Mouse (Mus musculus): ENCODE measurements at regions not wholly inside any gene's neighbourhood (a gene's known extent, or its start where the extent isn't known, plus 50 kb on each side); places are given as distances from the start of the nearest gene placed in this dataset.
"Not testable (repeated sequence)": the region's sequence is repeated elsewhere in the genome, so short reads cannot be mapped to it uniquely, and the experiment has no call there.

DNA sequence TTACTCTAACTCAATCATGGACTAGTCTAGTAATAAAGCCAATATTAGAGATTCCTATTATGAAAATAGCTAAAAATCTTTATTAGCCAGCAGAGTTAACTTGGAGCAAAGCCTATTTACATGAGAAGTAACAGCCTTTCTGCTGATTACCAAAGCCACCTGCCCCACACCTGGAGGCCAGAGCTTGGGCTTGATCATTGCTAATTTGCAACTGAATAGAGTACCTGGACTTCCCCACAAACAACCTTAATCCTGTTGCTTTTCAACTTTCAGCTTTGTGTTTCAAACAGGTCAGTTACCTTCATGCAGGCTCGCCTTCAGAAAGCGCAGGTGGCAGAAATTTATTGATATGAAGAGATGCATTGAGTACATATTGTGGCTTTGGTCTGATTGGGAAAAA lies 163.3 kb downstream of the Teddm3 start:
- H3K4me1 ChIP-seq (replicated peaks; ENCODE audit: control insufficient read depth, insufficient read depth, low read length) = no peaks in the 10 kb centered on the region
- H3K9me3 ChIP-seq (ENCODE audit: control insufficient read depth, low read length) = no peaks in the 10 kb centered on the region
- WGBS = 78% methylated on average over 2 of the region's 2 CpGs
- no peak overlapping the region for H3K9ac ChIP-seq (ENCODE audit: low read length)
- ATAC-seq (replicated peaks; ENCODE audit: low FRiP score) (no peak), DNase-seq (ENCODE audit: low spot score) (no peak)
- H3K27ac ChIP-seq (ENCODE audit: low read depth, low read length) = no peak overlapping the region
- H3K27me3 ChIP-seq (ENCODE audit: control insufficient read depth, insufficient read depth, low read length) = no peaks in the 10 kb centered on the region
- no peak overlapping the region for H3K4me3 ChIP-seq (ENCODE audit: low read depth, low read length)
- H3K36me3 ChIP-seq (ENCODE audit: control insufficient read depth, insufficient read depth, low read length) = no peaks in the 10 kb centered on the region
- no peak overlapping the region for H3K4me2 ChIP-seq (ENCODE audit: low read depth, low read length, severe bottlenecking)

DNA sequence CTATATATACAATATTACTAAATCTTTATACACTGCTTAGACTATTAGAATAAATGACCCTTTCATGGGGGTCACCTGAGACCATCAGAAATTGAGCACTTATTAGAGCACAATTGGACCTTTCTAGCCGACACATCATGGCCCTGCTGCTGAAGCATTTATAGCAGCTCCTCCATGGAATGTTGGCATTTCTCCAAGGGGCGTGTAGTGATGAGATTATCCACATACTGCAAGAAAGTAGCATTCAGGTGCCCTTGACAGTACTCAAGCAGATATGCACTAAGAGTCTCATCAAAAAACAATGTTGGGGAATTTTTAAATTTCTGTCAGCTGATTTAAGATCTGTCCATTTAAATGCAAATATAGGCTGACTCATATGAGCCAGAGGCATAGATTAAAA lies 178.4 kb downstream of the Teddm3 start:
- no peaks in the 10 kb centered on the region for H3K9me3 ChIP-seq (ENCODE audit: control insufficient read depth, low read length)
- no peak for DNase-seq (ENCODE audit: low spot score)
- no peak for ATAC-seq (replicated peaks; ENCODE audit: low FRiP score)
- no peak overlapping the region for H3K9ac ChIP-seq (ENCODE audit: low read length)
- H3K36me3 ChIP-seq (ENCODE audit: control insufficient read depth, insufficient read depth, low read length) = no peaks in the 10 kb centered on the region
- no peaks in the 10 kb centered on the region for H3K4me1 ChIP-seq (replicated peaks; ENCODE audit: control insufficient read depth, insufficient read depth, low read length)
- WGBS = 68% methylated on average over 2 of the region's 2 CpGs
- no peak overlapping the region for H3K4me3 ChIP-seq (ENCODE audit: low read depth, low read length)
- no peaks in the 10 kb centered on the region for H3K27me3 ChIP-seq (ENCODE audit: control insufficient read depth, insufficient read depth, low read length)
- H3K4me2 ChIP-seq (ENCODE audit: low read depth, low read length, severe bottlenecking) = no peak overlapping the region
- H3K27ac ChIP-seq (ENCODE audit: low read depth, low read length) = no peak overlapping the region

DNA sequence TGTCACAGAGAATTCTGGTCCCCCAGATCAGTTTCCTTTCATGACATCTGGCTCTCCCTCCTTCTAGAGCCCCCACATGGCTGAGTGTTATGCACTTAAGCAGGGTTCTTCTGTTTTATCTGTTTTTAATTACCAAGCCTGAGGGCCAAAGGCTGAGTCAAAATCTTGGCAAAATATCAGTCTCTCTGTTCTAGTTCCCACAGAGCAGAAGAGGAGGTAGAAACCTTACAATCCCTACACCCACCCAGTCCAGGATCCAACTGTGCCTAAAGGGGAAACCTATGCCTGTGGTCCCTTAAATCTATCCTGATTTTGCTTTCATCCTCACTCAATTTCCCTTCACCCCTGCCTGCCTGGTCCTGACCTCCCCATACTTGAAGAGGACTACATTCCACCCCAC lies 181.4 kb downstream of the Teddm3 start:
- no peak overlapping the region for H3K4me2 ChIP-seq (ENCODE audit: low read depth, low read length, severe bottlenecking)
- H3K9ac ChIP-seq (ENCODE audit: low read length) = no peak overlapping the region
- no peak for ATAC-seq (replicated peaks; ENCODE audit: low FRiP score)
- no peaks in the 10 kb centered on the region for H3K27me3 ChIP-seq (ENCODE audit: control insufficient read depth, insufficient read depth, low read length)
- no peak overlapping the region for H3K4me3 ChIP-seq (ENCODE audit: low read depth, low read length)
- no peaks in the 10 kb centered on the region for H3K9me3 ChIP-seq (ENCODE audit: control insufficient read depth, low read length)
- DNase-seq (ENCODE audit: low spot score) = no peak
- no peak overlapping the region for H3K27ac ChIP-seq (ENCODE audit: low read depth, low read length)
- H3K4me1 ChIP-seq (replicated peaks; ENCODE audit: control insufficient read depth, insufficient read depth, low read length) = no peaks in the 10 kb centered on the region
- no peaks in the 10 kb centered on the region for H3K36me3 ChIP-seq (ENCODE audit: control insufficient read depth, insufficient read depth, low read length)

DNA sequence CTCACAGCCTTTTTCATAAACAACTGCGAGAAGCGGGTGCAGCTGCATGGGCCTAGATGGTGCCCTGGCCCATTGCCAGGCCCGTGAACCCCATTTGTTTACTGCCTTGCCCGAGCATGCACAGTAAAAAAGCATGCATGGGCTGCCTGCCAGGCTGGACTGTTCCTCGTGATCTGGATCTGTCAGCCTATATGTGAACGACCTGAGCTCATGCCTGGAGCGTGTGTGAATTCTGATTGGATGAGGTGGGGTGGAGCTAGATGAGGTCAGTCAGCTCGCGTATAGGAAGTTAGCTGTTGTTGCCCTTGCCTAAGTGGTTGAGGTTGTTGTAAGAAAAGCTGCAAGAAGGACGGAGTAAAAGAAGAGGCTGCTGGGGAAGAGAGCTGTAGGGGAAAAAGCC lies 194.9 kb downstream of the Teddm3 start:
- H3K4me1 ChIP-seq (replicated peaks; ENCODE audit: control insufficient read depth, insufficient read depth, low read length) = no peaks in the 10 kb centered on the region
- WGBS = 78% methylated on average over 10 of the region's 10 CpGs
- H3K4me3 ChIP-seq (ENCODE audit: low read depth, low read length) = no peak overlapping the region
- no peak overlapping the region for H3K4me2 ChIP-seq (ENCODE audit: low read depth, low read length, severe bottlenecking)
- ATAC-seq (replicated peaks; ENCODE audit: low FRiP score) = no peak
- no peak overlapping the region for H3K27ac ChIP-seq (ENCODE audit: low read depth, low read length)
- no peak overlapping the region for H3K9ac ChIP-seq (ENCODE audit: low read length)
- H3K27me3 ChIP-seq (ENCODE audit: control insufficient read depth, insufficient read depth, low read length) = no peaks in the 10 kb centered on the region
- no peaks in the 10 kb centered on the region for H3K36me3 ChIP-seq (ENCODE audit: control insufficient read depth, insufficient read depth, low read length)
- DNase-seq (ENCODE audit: low spot score) = no peak
- no peaks in the 10 kb centered on the region for H3K9me3 ChIP-seq (ENCODE audit: control insufficient read depth, low read length)

DNA sequence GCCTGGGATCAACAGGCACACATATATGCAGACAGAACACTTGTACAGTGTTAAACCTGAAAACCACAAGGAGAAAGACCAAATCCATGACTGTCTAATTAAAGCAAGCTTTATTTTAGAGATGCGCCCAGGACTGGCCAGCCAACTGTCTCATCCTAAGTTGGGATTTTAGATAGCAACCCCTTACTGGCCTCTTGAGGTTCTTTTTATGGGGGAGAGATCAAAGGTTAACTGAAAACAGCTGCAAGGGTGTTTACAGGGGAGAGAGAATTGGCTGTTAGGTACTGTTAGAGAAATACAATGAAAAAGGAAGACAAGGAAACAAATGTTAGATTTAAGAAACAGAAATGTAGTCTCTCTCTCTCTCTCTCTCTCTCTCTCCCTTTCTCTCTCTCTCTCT lies 202.4 kb upstream of the Thpo start:
- no peaks in the 10 kb centered on the region for H3K9me3 ChIP-seq (ENCODE audit: control insufficient read depth, low read length)
- no peaks in the 10 kb centered on the region for H3K4me1 ChIP-seq (replicated peaks; ENCODE audit: control insufficient read depth, insufficient read depth, low read length)
- H3K9ac ChIP-seq (ENCODE audit: low read length) = no peak overlapping the region
- no peaks in the 10 kb centered on the region for H3K36me3 ChIP-seq (ENCODE audit: control insufficient read depth, insufficient read depth, low read length)
- no peak for ATAC-seq (replicated peaks; ENCODE audit: low FRiP score)
- no peak overlapping the region for H3K4me2 ChIP-seq (ENCODE audit: low read depth, low read length, severe bottlenecking)
- no peak overlapping the region for H3K27ac ChIP-seq (ENCODE audit: low read depth, low read length)
- 85% methylated on average over 1 of the region's 1 CpGs for WGBS
- no peak for DNase-seq (ENCODE audit: low spot score)
- no peak overlapping the region for H3K4me3 ChIP-seq (ENCODE audit: low read depth, low read length)
- H3K27me3 ChIP-seq (ENCODE audit: control insufficient read depth, insufficient read depth, low read length) = no peaks in the 10 kb centered on the region

DNA sequence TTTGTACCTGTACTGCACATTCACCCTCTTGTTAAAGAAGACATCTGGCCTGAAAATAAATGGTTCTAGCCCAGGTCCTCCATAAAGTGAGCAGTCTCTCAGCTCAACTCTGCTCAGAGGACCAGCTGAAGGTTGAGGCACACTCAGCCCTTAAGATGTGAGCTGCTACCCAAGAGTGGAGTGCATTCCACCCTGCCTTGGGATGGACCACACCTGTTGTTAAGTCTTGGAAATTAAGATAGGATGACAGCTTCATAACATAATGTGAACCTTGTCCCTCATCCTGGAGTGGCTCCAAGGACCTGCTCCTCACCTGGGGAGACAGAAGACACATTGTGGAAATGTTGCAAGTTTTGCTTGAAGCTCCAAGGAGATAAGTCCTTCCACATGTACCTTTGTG lies 200.5 kb upstream of the Thpo start:
- not testable (repeated sequence) for H3K27me3 ChIP-seq (ENCODE audit: control insufficient read depth, insufficient read depth, low read length); H3K4me2 ChIP-seq (ENCODE audit: low read depth, low read length, severe bottlenecking); H3K4me1 ChIP-seq (replicated peaks; ENCODE audit: control insufficient read depth, insufficient read depth, low read length); H3K27ac ChIP-seq (ENCODE audit: low read depth, low read length); H3K9ac ChIP-seq (ENCODE audit: low read length); H3K9me3 ChIP-seq (ENCODE audit: control insufficient read depth, low read length); H3K36me3 ChIP-seq (ENCODE audit: control insufficient read depth, insufficient read depth, low read length); H3K4me3 ChIP-seq (ENCODE audit: low read depth, low read length); ATAC-seq (replicated peaks; ENCODE audit: low FRiP score); DNase-seq (ENCODE audit: low spot score)

DNA sequence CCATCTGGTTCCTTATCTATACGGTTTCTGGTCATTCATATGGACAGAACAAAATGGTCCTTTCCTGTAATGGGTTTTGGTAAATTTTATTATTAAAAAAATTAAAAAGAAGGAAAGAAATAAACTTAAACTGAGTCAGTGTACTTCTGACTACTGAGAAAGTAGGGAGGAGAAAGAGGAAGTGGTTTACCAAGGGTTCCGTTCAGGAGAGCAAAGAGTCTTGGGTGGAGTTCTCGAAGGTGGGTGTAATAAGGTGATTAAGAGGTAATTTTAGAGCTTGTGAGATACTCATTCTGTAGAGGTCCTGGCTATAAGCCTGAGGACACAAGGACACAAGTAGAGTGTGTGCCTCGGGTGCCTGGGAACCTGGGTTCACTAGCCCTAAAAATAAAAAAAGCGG lies 195.7 kb upstream of the Thpo start:
- not testable (repeated sequence) for ATAC-seq (replicated peaks; ENCODE audit: low FRiP score); DNase-seq (ENCODE audit: low spot score); H3K36me3 ChIP-seq (ENCODE audit: control insufficient read depth, insufficient read depth, low read length); H3K9ac ChIP-seq (ENCODE audit: low read length); H3K27me3 ChIP-seq (ENCODE audit: control insufficient read depth, insufficient read depth, low read length); H3K27ac ChIP-seq (ENCODE audit: low read depth, low read length); H3K4me2 ChIP-seq (ENCODE audit: low read depth, low read length, severe bottlenecking); H3K9me3 ChIP-seq (ENCODE audit: control insufficient read depth, low read length); H3K4me1 ChIP-seq (replicated peaks; ENCODE audit: control insufficient read depth, insufficient read depth, low read length); H3K4me3 ChIP-seq (ENCODE audit: low read depth, low read length)
- 87% methylated on average over 5 of the region's 5 CpGs for WGBS

DNA sequence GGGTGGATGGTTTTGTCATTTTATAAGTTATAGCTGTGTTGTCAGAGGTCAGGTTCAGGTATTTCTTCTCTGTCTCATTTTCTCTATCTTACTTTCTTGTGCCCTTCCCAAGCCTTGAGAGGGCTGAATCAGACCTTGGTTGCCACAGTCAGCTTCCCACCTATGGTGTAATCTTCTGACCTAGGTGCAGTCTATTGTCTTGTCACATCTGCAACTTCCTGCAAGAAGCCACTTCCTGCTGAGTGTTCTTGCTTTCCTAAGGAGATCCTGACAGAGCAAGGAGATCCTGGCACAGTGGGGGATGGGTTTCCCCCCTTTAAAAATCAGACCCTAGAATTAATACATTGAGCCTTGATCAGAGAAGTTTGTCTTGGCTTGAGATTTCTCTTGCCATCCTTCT lies 191.5 kb upstream of the Thpo start:
- not testable (repeated sequence) for H3K9ac ChIP-seq (ENCODE audit: low read length); DNase-seq (ENCODE audit: low spot score); H3K36me3 ChIP-seq (ENCODE audit: control insufficient read depth, insufficient read depth, low read length); ATAC-seq (replicated peaks; ENCODE audit: low FRiP score); H3K9me3 ChIP-seq (ENCODE audit: control insufficient read depth, low read length); H3K4me2 ChIP-seq (ENCODE audit: low read depth, low read length, severe bottlenecking); H3K4me1 ChIP-seq (replicated peaks; ENCODE audit: control insufficient read depth, insufficient read depth, low read length); H3K4me3 ChIP-seq (ENCODE audit: low read depth, low read length); H3K27ac ChIP-seq (ENCODE audit: low read depth, low read length); H3K27me3 ChIP-seq (ENCODE audit: control insufficient read depth, insufficient read depth, low read length)

DNA sequence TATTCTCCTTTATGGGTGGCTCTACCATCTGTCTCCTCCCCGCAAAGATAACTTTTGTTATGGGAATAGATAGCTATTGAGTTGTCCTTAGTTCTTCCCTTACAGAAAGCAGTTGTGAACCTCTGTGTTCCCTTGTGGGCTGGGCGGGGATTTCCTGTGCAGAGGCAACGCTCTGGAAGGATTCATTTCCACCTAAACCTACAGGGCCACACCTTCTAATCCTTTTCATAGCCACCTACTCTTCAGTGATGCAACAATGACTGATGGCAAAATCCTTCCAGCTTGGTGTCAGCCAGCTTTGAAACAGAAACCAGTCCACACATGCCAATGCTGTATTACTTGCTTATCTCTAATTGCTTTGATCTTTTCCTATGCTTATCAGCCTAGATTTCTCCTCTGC lies 176.6 kb upstream of the Thpo start:
- 81% methylated on average over 3 of the region's 3 CpGs for WGBS

More for the DNA sequence above, 176.6 kb upstream of the Thpo start:
- not testable (repeated sequence) for DNase-seq (ENCODE audit: low spot score); H3K27ac ChIP-seq (ENCODE audit: low read depth, low read length); H3K9ac ChIP-seq (ENCODE audit: low read length); H3K4me1 ChIP-seq (replicated peaks; ENCODE audit: control insufficient read depth, insufficient read depth, low read length); ATAC-seq (replicated peaks; ENCODE audit: low FRiP score); H3K4me2 ChIP-seq (ENCODE audit: low read depth, low read length, severe bottlenecking); H3K4me3 ChIP-seq (ENCODE audit: low read depth, low read length); H3K36me3 ChIP-seq (ENCODE audit: control insufficient read depth, insufficient read depth, low read length); H3K9me3 ChIP-seq (ENCODE audit: control insufficient read depth, low read length); H3K27me3 ChIP-seq (ENCODE audit: control insufficient read depth, insufficient read depth, low read length)
